Mouse (Mus musculus): ENCODE measurements around the gene Vps36. TPM values are rescaled to one million over a fixed set of nuclear protein-coding genes. Genes with fewer than 3 reads are reported as not detected.

Gene Vps36
- 3.2 and 4.9 TPM in 2 replicates for polyA plus RNA-seq (2012; rRNA removed)
- polyA plus RNA-seq (2014; fragmentation: Nextera tagmentation; extraction: Ambion mirVana): 7.8 and 8.4 TPM in 2 replicates

DNA sequence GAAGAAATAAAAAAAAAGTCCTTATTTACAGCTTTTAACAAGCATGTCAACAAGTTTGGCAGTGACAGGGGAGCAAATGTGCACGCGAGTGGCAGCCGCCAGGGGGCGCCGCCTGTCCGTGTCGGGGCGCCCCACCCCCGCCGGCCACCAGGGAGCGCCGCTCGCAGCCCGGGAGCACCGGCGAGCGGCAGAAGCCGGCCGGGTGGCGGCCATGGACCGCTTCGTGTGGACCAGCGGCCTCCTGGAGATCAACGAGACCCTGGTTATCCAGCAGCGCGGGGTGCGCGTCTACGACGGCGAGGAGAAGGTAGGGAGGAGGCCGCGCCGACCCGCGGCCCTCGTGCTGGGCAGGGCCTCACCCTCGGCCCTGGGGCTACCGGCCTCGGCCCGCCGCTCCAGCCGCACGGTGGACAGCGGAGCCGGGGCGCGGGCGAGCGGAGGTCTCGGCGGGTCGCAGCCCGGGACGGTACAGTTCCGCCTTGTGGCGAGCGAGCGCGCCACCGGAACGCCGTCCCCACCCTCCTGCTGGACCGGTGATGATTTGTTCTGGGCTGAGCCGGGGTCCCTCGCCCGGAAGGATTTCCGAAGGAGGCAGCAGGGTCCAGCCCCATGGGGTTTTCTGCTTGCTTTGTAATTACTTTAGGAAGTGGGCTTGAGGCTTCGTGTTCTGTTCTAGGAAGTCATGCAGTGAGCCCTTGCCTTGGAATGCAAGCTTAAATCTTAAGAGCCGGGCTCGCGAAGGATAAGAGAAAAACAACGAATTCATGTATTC is at the start of gene Vps36:
Vps36 (plus strand) TSS at position 150 of the 772 bp plus-strand sequence.
- under 1% methylated on average over 66 of the region's 73 CpGs for WGBS (ENCODE audit: insufficient replicate concordance)
- peak within 1 kb of the TSS; percentile 71 for H3K27ac ChIP-seq
- no peaks in the 10 kb centered on the region for H3K27me3 ChIP-seq (ENCODE audit: control insufficient read depth, insufficient read depth, low read length)
- DNase-seq (ENCODE audit: low read depth in 3 of 3, low spot score in 3 of 3) (peak; percentile 61 to 71 (median 64)), ATAC-seq (ENCODE audit: insufficient read depth) (peak; percentile 93)
- peak within 1 kb of the TSS; percentile 93 for H3K9ac ChIP-seq (replicated peaks)
- H3K4me1 ChIP-seq (replicated peaks; ENCODE audit: control insufficient read depth in 2 of 2, insufficient read depth in 2 of 2, low read length in 1 of 2): peaks cover 5 to 11% of the 10 kb centered on the region in 2 experiments; a peak in 3 of 4 replicates
- H3K36me3 ChIP-seq (replicated peaks; ENCODE audit: control insufficient read depth, insufficient read depth, low read depth): no peaks in the 10 kb centered on the region
- TF ChIP-seq EP300 (IDR thresholded peaks at IDR 0.05; ENCODE audit: low read depth): no peak
- TF ChIP-seq CTCF (IDR thresholded peaks at IDR 0.05; ENCODE audit: low read depth): peak; percentile 89
- H3K4me3 ChIP-seq (ENCODE audit: insufficient read depth in 1 of 2, low read depth in 2 of 2, low read length in 2 of 2): peak within 1 kb of the TSS; percentile 73 to 94
- no peaks in the 10 kb centered on the region for H3K9me3 ChIP-seq (ENCODE audit: control insufficient read depth, low read length)
- H3K4me2 ChIP-seq (ENCODE audit: low read depth): peak within 1 kb of the TSS; percentile 96

DNA sequence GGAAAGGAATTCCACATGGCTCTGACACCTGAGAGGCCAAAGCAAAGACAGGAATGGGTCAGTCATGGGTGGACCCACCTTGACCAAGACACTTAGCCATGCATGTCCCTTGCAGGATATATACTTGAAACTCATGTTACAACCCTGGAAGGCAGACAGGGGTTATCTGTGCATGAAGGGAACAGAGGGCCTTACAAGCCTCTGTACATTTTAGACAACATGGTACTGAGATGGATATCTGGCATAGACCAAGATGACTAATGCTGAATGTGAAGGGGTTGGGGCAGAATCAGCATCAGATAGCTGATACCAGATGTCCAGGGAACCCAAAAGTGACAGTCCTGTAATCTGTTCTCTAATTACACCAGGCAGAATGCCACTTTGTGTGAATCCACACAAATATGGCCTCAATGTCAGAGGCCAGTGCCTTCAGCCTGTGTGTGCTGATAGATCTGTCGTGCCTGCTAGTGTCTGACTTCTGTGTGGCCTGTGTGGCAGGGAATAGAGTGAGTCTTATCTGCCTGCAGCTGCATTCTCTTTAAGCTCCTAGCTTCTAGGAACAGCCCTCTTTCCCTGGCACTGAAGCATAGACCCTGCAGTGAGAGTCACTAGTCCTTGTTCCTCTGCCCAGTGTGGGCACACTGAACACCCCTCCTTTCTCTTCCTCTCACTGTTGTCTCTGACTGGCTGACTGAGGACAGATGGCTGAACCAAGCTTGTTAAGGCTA is 48.7 kb upstream of the Vps36 start:
- Histone ChIP-seq H3K4me1 (replicated peaks; ENCODE audit: control insufficient read depth in 2 of 2, insufficient read depth in 2 of 2, low read length in 1 of 2) (peaks cover 0 to 10% of the 10 kb centered on the region in 2 experiments), H3K4me3 (ENCODE audit: insufficient read depth in 1 of 2, low read depth in 2 of 2, low read length in 2 of 2) (no peak overlapping the region), H3K4me2 (ENCODE audit: low read depth) (no peak overlapping the region), H3K9ac (replicated peaks) (no peak overlapping the region), H3K9me3 (ENCODE audit: control insufficient read depth, low read length) (no peaks in the 10 kb centered on the region), H3K27ac (peak overlapping the region; percentile 6; the same call in 1 of the 2 replicates), H3K27me3 (ENCODE audit: control insufficient read depth, insufficient read depth, low read length) (no peaks in the 10 kb centered on the region), H3K36me3 (replicated peaks; ENCODE audit: control insufficient read depth, insufficient read depth, low read depth) (no peaks in the 10 kb centered on the region)
- TF ChIP-seq EP300 (IDR thresholded peaks at IDR 0.05; ENCODE audit: low read depth): peak; percentile 33; the same call in 1 of the 2 replicates
- TF ChIP-seq CTCF (IDR thresholded peaks at IDR 0.05; ENCODE audit: low read depth): no peak
- DNase-seq (ENCODE audit: low read depth in 3 of 3, low spot score in 3 of 3) (peak in 1 of 3 experiments; percentile 19), ATAC-seq (ENCODE audit: insufficient read depth) (peak; percentile 81)
- 17% methylated on average over 1 of the region's 1 CpGs for WGBS (ENCODE audit: insufficient replicate concordance)

DNA sequence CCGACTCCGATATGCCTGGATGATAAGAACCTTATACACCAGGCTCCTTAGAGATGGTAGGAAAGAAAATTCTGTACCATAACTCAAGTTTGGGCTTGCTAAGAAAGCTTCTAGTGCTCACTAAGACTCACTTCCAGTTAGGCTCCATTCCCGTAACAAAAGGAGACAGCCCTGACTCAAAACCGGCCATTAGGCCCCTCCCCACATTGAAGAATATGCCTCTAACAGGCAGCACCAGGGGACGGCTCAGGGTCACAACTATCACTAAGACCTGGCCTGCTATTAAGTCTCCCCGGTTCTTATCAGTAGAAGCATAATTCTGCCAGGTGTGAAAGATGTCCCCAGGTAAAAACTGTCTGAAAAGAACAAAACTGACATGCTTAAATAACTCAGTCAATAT is 46.8 kb upstream of the Vps36 start:
- ATAC-seq (ENCODE audit: insufficient read depth): no peak
- no peak overlapping the region for H3K4me2 ChIP-seq (ENCODE audit: low read depth)

DNA sequence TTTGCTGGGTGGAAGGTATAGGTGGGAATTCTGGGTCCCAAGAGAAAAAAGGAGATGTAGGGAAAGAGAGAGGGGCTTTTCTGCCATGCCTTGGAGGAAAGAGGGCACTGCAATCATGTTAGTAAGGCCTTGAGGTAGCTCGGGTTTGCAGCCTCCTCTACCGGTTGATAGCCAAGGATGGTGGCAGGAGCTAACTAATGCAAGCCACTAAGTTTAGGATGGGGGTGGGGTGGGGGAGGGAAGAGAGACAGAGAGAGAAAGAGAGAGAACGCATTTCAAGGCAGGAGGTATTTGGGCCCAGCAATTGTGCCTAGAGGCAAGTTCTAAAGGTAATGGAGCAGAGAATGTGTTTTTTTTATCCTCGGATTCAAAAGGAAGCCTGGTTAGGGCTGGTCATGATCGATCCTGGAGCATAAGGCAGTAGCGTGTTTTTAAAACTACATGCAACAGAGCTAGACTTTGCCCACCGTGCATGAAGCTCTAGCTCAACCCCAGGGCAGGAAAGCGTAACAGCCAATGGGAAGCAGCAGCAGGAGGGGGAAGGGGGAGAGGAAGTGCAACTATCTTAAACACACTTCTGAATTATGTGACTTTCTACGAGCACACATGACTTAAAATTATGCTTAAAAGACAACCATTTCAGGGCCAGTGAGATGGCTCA is 44.8 kb upstream of the Vps36 start:
- Histone ChIP-seq H3K27ac (no peak overlapping the region), H3K4me2 (ENCODE audit: low read depth) (no peak overlapping the region), H3K36me3 (replicated peaks; ENCODE audit: control insufficient read depth, insufficient read depth, low read depth) (no peaks in the 10 kb centered on the region), H3K9ac (replicated peaks) (no peak overlapping the region), H3K4me1 (replicated peaks; ENCODE audit: control insufficient read depth in 2 of 2, insufficient read depth in 2 of 2, low read length in 1 of 2) (peaks cover 0 to 10% of the 10 kb centered on the region in 2 experiments), H3K4me3 (ENCODE audit: insufficient read depth in 1 of 2, low read depth in 2 of 2, low read length in 2 of 2) (no peak overlapping the region), H3K9me3 (ENCODE audit: control insufficient read depth, low read length) (no peaks in the 10 kb centered on the region), H3K27me3 (ENCODE audit: control insufficient read depth, insufficient read depth, low read length) (no peaks in the 10 kb centered on the region)
- ATAC-seq (ENCODE audit: insufficient read depth) (no peak), DNase-seq (ENCODE audit: low read depth in 3 of 3, low spot score in 3 of 3) (no peak)
- TF ChIP-seq EP300 (IDR thresholded peaks at IDR 0.05; ENCODE audit: low read depth): no peak
- no peak for TF ChIP-seq CTCF (IDR thresholded peaks at IDR 0.05; ENCODE audit: low read depth)
- WGBS (ENCODE audit: insufficient replicate concordance): 68% methylated on average over 9 of the region's 9 CpGs

More for the DNA sequence above, 46.8 kb upstream of the Vps36 start:
- no peaks in the 10 kb centered on the region for H3K27me3 ChIP-seq (ENCODE audit: control insufficient read depth, insufficient read depth, low read length)
- H3K4me1 ChIP-seq (replicated peaks; ENCODE audit: control insufficient read depth in 2 of 2, insufficient read depth in 2 of 2, low read length in 1 of 2): peaks cover 0 to 10% of the 10 kb centered on the region in 2 experiments
- H3K36me3 ChIP-seq (replicated peaks; ENCODE audit: control insufficient read depth, insufficient read depth, low read depth): no peaks in the 10 kb centered on the region
- TF ChIP-seq CTCF (IDR thresholded peaks at IDR 0.05; ENCODE audit: low read depth) (no peak), EP300 (IDR thresholded peaks at IDR 0.05; ENCODE audit: low read depth) (no peak)
- no peak overlapping the region for H3K9ac ChIP-seq (replicated peaks)
- no peaks in the 10 kb centered on the region for H3K9me3 ChIP-seq (ENCODE audit: control insufficient read depth, low read length)
- H3K27ac ChIP-seq: no peak overlapping the region
- no peak overlapping the region for H3K4me3 ChIP-seq (ENCODE audit: insufficient read depth in 1 of 2, low read depth in 2 of 2, low read length in 2 of 2)
- 68% methylated on average over 6 of the region's 6 CpGs for WGBS (ENCODE audit: insufficient replicate concordance)
- DNase-seq (ENCODE audit: low read depth in 3 of 3, low spot score in 3 of 3): no peak

All from liver, embryonic 14.5 days (tissue).